Mouse (Mus musculus) cerebellum, postnatal 14 days (tissue): ENCODE measurements around the gene Col8a2.
A peak's percentile ranks its signal among the peaks of the same experiment; 100 is the strongest.

Experiments used
- DNase-seq, 2 experiments: peaks; one replicate each; pipeline ENCODE4 v3.0.0; 2021; ENCODE audit warnings: mixed read lengths in 2 of 2

Gene Col8a2

GRCm38 (mm10) chr4:126286492-126286891 lies at the start of gene Col8a2:
TSS of gene Col8a2 (plus strand) at chr4:126286793.
- DNase-seq: no peak

DNA sequence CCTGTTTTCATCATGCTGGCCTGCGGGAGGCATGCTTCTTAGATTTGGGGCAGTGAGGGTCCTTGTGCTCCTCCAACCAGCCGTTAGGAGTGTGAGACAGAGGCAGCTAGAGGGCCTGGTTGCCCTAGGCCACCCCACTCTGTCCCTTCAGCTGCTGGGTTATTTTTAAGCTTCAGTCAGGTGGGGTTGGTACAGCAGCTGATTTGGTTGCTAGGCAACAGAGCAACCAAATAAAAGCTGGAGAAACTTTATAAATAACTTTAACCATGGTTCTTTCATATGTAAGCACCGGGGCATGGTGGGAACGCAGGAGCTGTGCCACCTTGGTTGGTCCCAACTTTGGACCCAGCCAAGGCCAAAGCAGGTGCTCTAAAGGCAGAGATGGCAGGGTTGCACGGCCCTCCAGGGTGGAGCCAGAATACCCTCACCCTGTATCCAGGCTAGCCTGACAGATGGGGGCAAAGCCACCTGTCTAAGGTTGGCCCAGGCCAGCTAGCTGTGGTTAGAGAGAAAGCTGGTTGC lies 48.8 kb upstream of the Col8a2 start:
- DNase-seq: peak in 1 of 2 experiments; percentile 3

GRCm38 (mm10) chr4:126239862-126240475 lies 46.6 kb upstream of the Col8a2 start:
- DNase-seq: peak in 1 of 2 experiments; percentile 5

DNA sequence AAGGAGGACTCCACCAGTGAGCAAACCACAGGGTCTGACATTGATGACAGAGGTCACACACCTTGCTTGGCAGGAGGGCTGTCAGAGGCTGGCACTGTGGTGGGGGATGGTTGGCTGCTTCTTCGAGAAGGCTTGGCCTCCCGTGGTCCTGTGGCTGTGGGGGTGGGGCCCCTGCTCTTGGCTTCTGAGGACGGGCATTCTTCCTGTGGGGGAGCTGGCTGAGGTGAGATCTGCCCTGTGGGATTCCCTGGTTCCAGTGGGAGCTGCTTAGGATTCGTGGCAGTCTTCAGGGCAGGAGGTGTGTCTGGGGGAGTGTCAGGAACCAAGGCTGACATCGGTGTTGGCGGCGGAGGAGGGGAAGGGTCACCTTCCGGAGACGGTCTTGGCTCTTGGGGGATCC lies 44.6 kb upstream of the Col8a2 start:
- DNase-seq: peak; percentile 40 to 45

GRCm38 (mm10) chr4:126242510-126242909 lies 44.1 kb upstream of the Col8a2 start:
- DNase-seq: peak; percentile 67 to 75

- DNase-seq: no peak
These were observed 40.2 kb upstream of the Col8a2 start for GRCm38 (mm10) chr4:126246202-126246889.

DNA sequence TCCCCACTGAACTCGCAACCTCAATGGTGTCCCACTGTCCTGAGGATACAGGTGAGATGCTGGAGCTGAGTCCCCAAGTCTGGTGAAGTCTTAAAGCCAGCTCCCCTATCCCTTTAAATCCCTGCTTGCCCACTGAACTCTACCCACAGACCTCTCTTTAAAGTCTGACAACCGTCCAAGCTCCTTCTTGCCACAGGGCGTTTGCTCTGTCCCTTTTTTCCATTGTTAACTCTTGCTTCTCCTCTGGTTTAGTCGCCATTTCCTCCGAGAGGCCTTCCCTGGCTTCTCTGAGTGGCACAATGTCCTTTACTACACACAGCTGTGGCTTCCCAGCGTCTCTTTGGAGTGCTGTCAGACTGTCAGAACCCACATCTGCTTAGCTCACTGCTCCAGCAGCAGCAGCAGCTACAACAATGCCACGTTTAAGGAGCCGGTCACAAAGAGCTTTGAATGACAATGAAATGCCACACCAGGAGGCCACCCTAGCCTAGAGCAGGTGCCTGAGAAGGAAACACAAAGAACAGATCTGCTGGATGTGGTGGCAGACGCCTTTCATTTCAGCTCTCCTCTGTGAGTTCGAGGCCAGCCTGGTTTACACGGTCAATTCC lies 38.2 kb upstream of the Col8a2 start:
- DNase-seq: no peak

DNA sequence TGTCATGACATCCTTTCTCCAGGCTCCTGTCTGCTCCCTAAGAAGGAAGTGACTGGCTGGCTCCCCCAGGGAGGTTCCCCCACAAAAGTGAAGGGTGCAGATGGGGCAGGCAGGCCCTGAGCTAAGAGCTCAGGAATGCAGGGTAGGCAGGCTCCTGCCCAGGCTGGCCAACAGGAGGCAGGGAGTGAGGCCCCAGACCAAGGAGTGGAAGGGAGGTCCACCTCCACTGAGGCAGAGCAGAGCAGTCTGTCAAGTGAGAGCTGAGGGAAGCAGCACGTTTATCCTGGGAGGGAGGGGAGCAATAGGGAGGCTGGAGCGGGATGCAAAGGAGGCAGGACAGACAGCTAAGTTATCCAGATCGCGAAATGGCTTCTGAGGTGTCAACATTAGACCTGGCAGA lies 35.9 kb upstream of the Col8a2 start:
- DNase-seq: no peak

DNA sequence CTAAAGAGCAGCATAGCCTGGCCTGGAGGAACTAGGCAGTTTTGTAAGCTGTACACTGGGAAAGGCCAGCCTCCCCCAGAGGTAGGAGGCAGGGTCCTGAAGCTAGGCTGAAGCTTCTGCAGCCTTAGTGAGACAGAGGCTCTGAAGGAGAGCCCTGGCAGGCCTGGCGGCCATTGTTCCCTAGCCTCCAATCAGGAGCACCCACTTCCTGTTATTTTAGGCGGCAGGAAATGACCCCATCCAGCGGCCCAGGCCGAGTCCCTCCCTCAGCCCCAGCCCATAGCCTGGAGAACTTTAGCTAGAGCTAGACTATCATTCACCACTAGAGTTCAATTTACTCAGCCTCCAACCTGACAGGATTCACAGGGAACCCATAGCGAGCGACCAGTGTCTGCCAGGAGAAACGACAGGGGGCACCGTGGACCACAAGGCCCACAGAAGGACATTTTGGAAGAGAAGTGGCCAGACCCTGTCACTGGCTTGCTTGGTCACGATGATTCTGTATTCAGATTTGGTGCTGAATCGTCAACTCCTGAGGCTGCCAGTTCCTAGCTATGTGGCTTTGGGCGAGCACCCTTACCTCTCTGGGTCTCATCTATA lies 34.8 kb upstream of the Col8a2 start:
- DNase-seq: no peak

GRCm38 (mm10) chr4:126252411-126253237 lies 34.0 kb upstream of the Col8a2 start:
- no peak for DNase-seq

GRCm38 (mm10) chr4:126253637-126254272 lies 32.8 kb upstream of the Col8a2 start:
- no peak for DNase-seq

- peak; percentile 73 to 76 for DNase-seq
These were observed 32.1 kb upstream of the Col8a2 start for GRCm38 (mm10) chr4:126254315-126255112.

DNA sequence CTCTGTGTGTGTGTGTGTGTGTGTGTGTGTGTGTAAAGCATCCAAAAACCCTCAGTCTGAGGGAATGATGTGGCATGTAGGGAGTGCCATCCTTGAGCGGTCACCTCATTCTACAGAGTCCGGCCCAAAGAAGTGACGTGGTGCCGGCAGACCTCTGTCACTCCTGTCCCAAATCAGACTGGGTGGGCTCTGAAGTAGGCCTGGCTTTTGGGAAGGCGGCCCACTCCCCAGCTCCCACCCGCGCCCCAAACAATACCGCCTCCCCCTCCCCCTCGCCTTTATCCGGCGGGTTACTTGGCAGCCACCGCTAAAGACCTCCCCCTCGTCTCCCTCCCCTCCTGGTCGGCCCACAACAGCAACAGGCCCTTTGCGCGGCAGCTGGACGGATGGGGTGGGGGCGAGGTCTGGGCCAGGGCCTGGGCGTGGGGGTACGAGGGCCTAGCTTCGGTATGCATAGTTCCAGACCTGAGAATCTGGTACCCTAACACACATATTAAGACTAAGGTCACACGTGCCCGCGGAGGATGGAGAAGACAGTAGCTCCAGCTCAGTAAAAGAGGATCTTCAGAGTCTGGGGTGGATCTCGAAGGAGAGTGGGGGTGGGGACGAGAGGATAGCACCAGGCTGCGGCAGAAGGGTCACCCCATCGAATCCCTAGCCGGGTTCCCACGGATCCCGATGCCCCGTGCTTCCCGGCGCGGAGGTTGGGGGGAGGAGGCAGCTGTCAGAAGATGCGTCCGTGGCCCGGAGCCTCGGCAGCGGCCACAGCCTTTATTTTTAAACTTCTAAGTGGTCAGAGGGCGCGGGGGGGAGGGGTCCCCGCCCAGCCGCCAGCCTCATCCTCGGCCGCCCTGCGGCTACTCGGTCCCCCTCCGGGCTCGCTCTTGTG lies 31.2 kb upstream of the Col8a2 start:
- peak; percentile 60 to 71 for DNase-seq

DNA sequence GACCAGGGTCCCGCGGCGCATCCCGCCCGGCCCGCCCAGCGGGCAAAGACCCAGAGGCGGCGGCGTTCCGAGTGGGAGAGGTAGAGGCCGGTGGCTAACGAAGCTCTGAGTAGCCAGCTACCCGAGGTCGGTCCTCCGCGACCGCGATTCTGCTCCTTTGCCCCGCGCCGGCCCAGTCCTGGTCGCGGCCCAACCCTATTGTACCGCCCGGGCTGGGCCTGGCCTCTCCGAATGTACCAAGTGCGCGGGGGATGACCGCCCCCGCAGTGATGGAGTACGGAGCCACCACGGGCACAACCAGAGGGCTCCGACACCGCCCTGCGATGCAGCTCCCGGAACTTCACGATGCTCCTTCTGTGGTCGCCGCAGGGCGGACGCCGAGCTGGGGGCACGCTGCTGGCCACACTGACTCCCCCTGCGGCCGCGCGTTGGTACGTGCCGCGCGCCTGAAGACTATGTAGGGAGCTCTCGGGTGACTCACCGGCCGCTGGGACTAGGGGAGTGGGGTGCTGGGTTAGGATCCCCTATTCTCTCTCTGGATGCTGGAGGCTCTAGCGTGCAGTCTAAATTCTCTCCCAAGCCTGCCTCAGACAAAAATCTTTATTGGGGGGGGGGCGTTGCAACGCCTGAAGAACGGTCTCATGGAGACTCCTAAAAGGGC lies 30.3 kb upstream of the Col8a2 start, which contains the start of gene Map7d1:
Map7d1 (minus strand) TSS at position 213 of the 661 bp plus-strand sequence.
- DNase-seq: peak; percentile 91 to 93

- peak; percentile 78 to 79 for DNase-seq
These were observed 29.4 kb upstream of the Col8a2 start for GRCm38 (mm10) chr4:126256967-126257881.

- DNase-seq: peak in 1 of 2 experiments; percentile 45
These were observed 27.5 kb upstream of the Col8a2 start for GRCm38 (mm10) chr4:126259063-126259462.

DNA sequence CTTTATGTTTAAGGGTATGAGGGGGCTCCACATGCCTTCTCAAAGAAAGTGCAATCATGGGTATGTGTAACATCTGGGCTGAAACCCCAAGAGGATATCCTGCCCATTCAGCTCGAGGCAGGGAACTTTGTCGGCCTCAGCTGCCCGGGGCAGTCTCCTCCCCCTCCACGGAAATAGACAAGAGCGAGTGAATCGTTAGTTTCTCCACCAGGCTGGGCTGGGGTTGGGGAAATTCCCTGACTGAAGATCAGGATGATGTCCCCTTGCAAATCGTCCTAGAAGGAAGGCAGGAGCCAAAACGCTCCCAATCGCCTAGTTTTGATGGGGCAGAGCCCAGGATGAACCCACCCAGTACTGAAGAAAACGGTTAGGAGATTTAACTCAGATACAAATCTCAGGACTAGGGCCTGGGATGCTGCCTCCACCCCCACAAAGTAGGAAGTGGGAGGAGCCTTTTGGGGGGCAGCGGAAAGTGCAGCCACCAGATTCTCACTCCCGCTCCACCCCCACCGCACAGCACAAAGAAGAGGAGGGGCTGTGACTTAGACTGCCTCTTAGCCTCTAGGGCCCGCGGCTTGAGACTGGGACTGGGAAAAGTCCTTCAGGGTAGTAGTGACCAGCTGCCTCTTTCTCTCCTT lies 27.0 kb upstream of the Col8a2 start:
- peak; percentile 36 to 46 for DNase-seq
